Mouse (Mus musculus): ENCODE data around the gene Borcs6.

DNA sequence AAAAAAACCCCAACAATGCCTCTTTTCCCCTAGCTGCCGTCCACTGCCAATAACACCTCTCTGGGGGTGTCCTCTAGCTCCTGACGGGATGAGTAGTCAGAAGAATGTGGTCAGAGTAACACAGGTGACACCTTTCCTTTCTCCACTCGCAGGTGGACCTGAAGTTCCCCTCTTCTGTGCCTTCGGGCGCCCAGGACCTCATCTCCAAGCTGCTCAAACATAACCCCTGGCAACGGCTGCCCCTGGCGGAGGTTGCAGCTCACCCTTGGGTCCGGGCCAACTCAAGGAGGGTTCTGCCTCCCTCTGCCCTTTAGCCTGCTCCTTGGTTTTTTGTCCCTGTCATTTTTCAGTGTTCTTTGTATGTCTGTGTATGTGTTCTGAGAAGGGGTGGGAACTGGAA lies 8.8 kb upstream of the Borcs6 start:
- TF ChIP-seq CTCF (IDR thresholded peaks at IDR 0.05; ENCODE audit: borderline replicate concordance, extremely low read depth, insufficient read depth, insufficient read length) (no peak), POLR2A (IDR thresholded peaks at IDR 0.05; ENCODE audit: borderline replicate concordance, extremely low read depth, insufficient read depth, insufficient read length, poor library complexity, severe bottlenecking) (no peak)

Data from brain, embryonic 14.5 days (tissue).